15 mouse cellular contexts compared by ENCODE assay signal in genomic region chr1:62728926-62729325, GRCm38 (mm10). TPM values are rescaled to one million over a fixed set of nuclear protein-coding genes. Genes with fewer than 3 reads are reported as not detected.
DNase-seq lines count a peak whose midpoint lies in the region; ATAC-seq lines count a peak whose summit lies in the region.
"Had no signal": no experiment of that assay in that cellular context is flagged by ENCODE, and none has a peak within 500 bp of the region (broad histone marks: within the 10 kb centered on the region; RNA-seq: fewer than 3 reads in every experiment).

No protein-coding gene starts in this region.

- H3K4me1 ChIP-seq in intestine, embryonic 15.5 days (replicated peaks) = peaks cover 7% of the 10 kb centered on the region
- peaks cover 18% of the 10 kb centered on the region; the same call in 1 of the 2 replicates for H3K4me1 ChIP-seq in intestine, embryonic 16.5 days (ENCODE audit: control insufficient read depth, insufficient read depth, low read length)
- peaks cover 12% of the 10 kb centered on the region for H3K4me1 ChIP-seq in lung, embryonic 16.5 days (replicated peaks; ENCODE audit: control insufficient read depth, insufficient read depth, low read length)
- peaks cover 37% of the 10 kb centered on the region for H3K4me1 ChIP-seq in embryonic facial prominence, embryonic 12.5 days
- peaks cover 24% of the 10 kb centered on the region for H3K4me1 ChIP-seq in neural tube, embryonic 15.5 days

- no peaks in the 10 kb centered on the region for H3K9me3 ChIP-seq in intestine, embryonic 15.5 days
- H3K9me3 ChIP-seq in intestine, embryonic 16.5 days (ENCODE audit: control insufficient read depth, low read length) = no peaks in the 10 kb centered on the region
- no peaks in the 10 kb centered on the region for H3K9me3 ChIP-seq in lung, embryonic 16.5 days (ENCODE audit: control insufficient read depth, low read length)
- H3K9me3 ChIP-seq in embryonic facial prominence, embryonic 12.5 days = no peaks in the 10 kb centered on the region
- H3K9me3 ChIP-seq in neural tube, embryonic 15.5 days (replicated peaks) = no peaks in the 10 kb centered on the region
- H3K9me3 ChIP-seq: forebrain, embryonic 13.5 days had no signal

- DNase-seq in lung, adult 18-20 months = no peak
- no peak for DNase-seq in right cerebral cortex, adult 18-20 months
- DNase-seq: cerebellum, adult 9-11 months; heart, postnatal 4 days; lung, postnatal 4 days; thymus, postnatal 36 days had no signal

- H3K36me3 ChIP-seq in intestine, embryonic 15.5 days = no peaks in the 10 kb centered on the region; the same call in 1 of the 2 replicates
- H3K36me3 ChIP-seq in intestine, embryonic 16.5 days (ENCODE audit: control insufficient read depth, insufficient read depth, low read length) = no peaks in the 10 kb centered on the region
- H3K36me3 ChIP-seq in lung, embryonic 16.5 days (ENCODE audit: control insufficient read depth, insufficient read depth, low read length) = no peaks in the 10 kb centered on the region
- H3K36me3 ChIP-seq in embryonic facial prominence, embryonic 12.5 days = peaks cover 9% of the 10 kb centered on the region; the same call in 1 of the 2 replicates
- H3K36me3 ChIP-seq in neural tube, embryonic 15.5 days = no peaks in the 10 kb centered on the region

- H3K27ac ChIP-seq in intestine, embryonic 15.5 days = 0 out of 2 replicates have a peak overlapping the region, but pooled peaks have one; percentile 2
- H3K27ac ChIP-seq in intestine, embryonic 16.5 days (ENCODE audit: low read length) = no peak overlapping the region
- H3K27ac ChIP-seq in lung, embryonic 16.5 days (ENCODE audit: low read length) = peak overlapping the region; percentile 53
- H3K27ac ChIP-seq in embryonic facial prominence, embryonic 12.5 days = 0 out of 2 replicates have a peak overlapping the region, but pooled peaks have one; percentile 3
- peak overlapping the region; percentile 51; the same call in 1 of the 2 replicates for H3K27ac ChIP-seq in neural tube, embryonic 15.5 days (replicated peaks)
- H3K27ac ChIP-seq: forebrain, embryonic 13.5 days had no signal

- no peak overlapping the region for H3K4me3 ChIP-seq in intestine, embryonic 15.5 days (replicated peaks)
- no peak overlapping the region for H3K4me3 ChIP-seq in intestine, embryonic 16.5 days (ENCODE audit: low read length)
- no peak overlapping the region for H3K4me3 ChIP-seq in lung, embryonic 16.5 days (ENCODE audit: low read length)
- no peak overlapping the region for H3K4me3 ChIP-seq in embryonic facial prominence, embryonic 12.5 days
- no peak overlapping the region for H3K4me3 ChIP-seq in neural tube, embryonic 15.5 days (replicated peaks)
- H3K4me3 ChIP-seq: forebrain, embryonic 13.5 days; left cerebral cortex, adult 2 months had no signal

- no peak overlapping the region for H3K4me2 ChIP-seq in intestine, embryonic 15.5 days (replicated peaks)
- no peak overlapping the region for H3K4me2 ChIP-seq in intestine, embryonic 16.5 days (ENCODE audit: low read depth, low read length)
- H3K4me2 ChIP-seq in lung, embryonic 16.5 days (ENCODE audit: low read depth, low read length) = no peak overlapping the region
- no peak overlapping the region for H3K4me2 ChIP-seq in embryonic facial prominence, embryonic 12.5 days (replicated peaks)
- no peak overlapping the region for H3K4me2 ChIP-seq in neural tube, embryonic 15.5 days
- H3K4me2 ChIP-seq: forebrain, embryonic 13.5 days had no signal

- H3K27me3 ChIP-seq in intestine, embryonic 15.5 days (replicated peaks) = no peaks in the 10 kb centered on the region
- H3K27me3 ChIP-seq in intestine, embryonic 16.5 days (replicated peaks; ENCODE audit: control insufficient read depth, insufficient read depth, low read length) = no peaks in the 10 kb centered on the region
- H3K27me3 ChIP-seq in lung, embryonic 16.5 days (ENCODE audit: control insufficient read depth, insufficient read depth, low read depth, low read length) = no peaks in the 10 kb centered on the region
- H3K27me3 ChIP-seq in embryonic facial prominence, embryonic 12.5 days = no peaks in the 10 kb centered on the region
- no peaks in the 10 kb centered on the region for H3K27me3 ChIP-seq in neural tube, embryonic 15.5 days (replicated peaks)
- H3K27me3 ChIP-seq: forebrain, embryonic 13.5 days; Patski had no signal

- WGBS in intestine, embryonic 15.5 days = 71% methylated on average over 9 of the region's 9 CpGs
- 79% methylated on average over 9 of the region's 9 CpGs for WGBS in intestine, embryonic 16.5 days
- 75% methylated on average over 9 of the region's 9 CpGs for WGBS in lung, embryonic 16.5 days
- WGBS in embryonic facial prominence, embryonic 12.5 days = 78% methylated on average over 9 of the region's 9 CpGs
- 65% methylated on average over 9 of the region's 9 CpGs for WGBS in neural tube, embryonic 15.5 days

- ATAC-seq in intestine, embryonic 15.5 days = no peak
- ATAC-seq in intestine, embryonic 16.5 days = no peak
- ATAC-seq in lung, embryonic 16.5 days (ENCODE audit: low read depth) = no peak
- no peak for ATAC-seq in embryonic facial prominence, embryonic 12.5 days (ENCODE audit: insufficient number of reproducible peaks, insufficient read depth, low FRiP score, low TSS enrichment)
- no peak for ATAC-seq in neural tube, embryonic 15.5 days (ENCODE audit: low FRiP score)
- ATAC-seq: forebrain, embryonic 13.5 days; midbrain, embryonic 16.5 days; Patski had no signal

- no peak overlapping the region for H3K9ac ChIP-seq in intestine, embryonic 15.5 days
- no peak overlapping the region for H3K9ac ChIP-seq in intestine, embryonic 16.5 days (ENCODE audit: low read depth, low read length)
- H3K9ac ChIP-seq in lung, embryonic 16.5 days (ENCODE audit: low read length) = no peak overlapping the region
- no peak overlapping the region for H3K9ac ChIP-seq in embryonic facial prominence, embryonic 12.5 days
- no peak overlapping the region for H3K9ac ChIP-seq in neural tube, embryonic 15.5 days (replicated peaks)
- H3K9ac ChIP-seq: forebrain, embryonic 13.5 days had no signal

RNA-seq across cellular contexts. Expression of gene Nrp2, which starts 25.8 kb away (rescaled TPM):
- polyA plus RNA-seq in intestine, embryonic 15.5 days (2015; fragmentation: Nextera tagmentation; extraction: Ambion mirVana) = 28.3 and 31.1 TPM in 2 replicates
- 23.0 and 23.7 TPM in 2 replicates for polyA plus RNA-seq in intestine, embryonic 16.5 days (2015; fragmentation: Nextera tagmentation; extraction: Ambion mirVana)
- polyA plus RNA-seq in lung, embryonic 16.5 days (2015; fragmentation: Nextera tagmentation; extraction: Ambion mirVana) = 11.6 and 13.3 TPM in 2 replicates
- 45.1 and 46.2 TPM in 2 replicates for polyA plus RNA-seq in embryonic facial prominence, embryonic 12.5 days (2016; fragmentation: Nextera tagmentation; extraction: Ambion mirVana)
- 33.4 and 35.6 TPM in 2 replicates for polyA plus RNA-seq in neural tube, embryonic 15.5 days (2015; fragmentation: Nextera tagmentation; extraction: Ambion mirVana)
